Mouse (Mus musculus): Measurements from ENCODE around the gene Caskin2. TPM values are rescaled to one million over a fixed set of nuclear protein-coding genes. Genes with fewer than 3 reads are reported as not detected.

Gene Caskin2
- total and polyA plus RNA-seq, 3 experiments, result 6.5 to 10.9 TPM; not detected in 1

DNA sequence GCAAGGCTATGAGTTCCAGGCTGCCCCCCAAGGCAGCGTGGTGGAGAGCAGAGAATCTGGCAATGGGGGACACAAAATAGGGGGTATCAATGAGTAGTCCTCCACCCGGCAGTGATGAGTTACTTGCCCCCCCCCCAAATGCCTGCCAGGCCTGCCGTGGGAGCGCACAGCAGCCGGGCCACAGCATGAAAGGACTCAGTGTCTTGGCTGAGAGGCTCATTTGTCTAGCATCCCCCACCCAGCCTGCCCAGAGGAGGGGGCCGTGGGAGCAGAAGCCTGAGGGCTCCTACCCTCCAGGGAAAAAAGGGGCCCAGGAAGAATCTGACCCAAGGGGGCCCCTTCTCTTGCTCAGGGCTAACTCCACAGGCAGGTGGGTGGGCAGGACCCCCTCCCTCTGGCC is 6.1 kb downstream of the Caskin2 start:
- H3K9ac ChIP-seq (ENCODE audit: control insufficient read depth, low read depth, low read length, poor library complexity, severe bottlenecking), result no peak overlapping the region
- no peak overlapping the region for H3K27ac ChIP-seq (ENCODE audit: control insufficient read depth, low read depth, low read length)
- no peaks in the 10 kb centered on the region for H3K9me3 ChIP-seq (replicated peaks; ENCODE audit: insufficient read depth, low read length)
- no peaks in the 10 kb centered on the region; the same call in 1 of the 2 replicates for H3K79me2 ChIP-seq (ENCODE audit: control insufficient read depth, insufficient read depth, low read length, poor library complexity)
- no peak for DNase-seq (ENCODE audit: low read depth, low spot score)
- no peak overlapping the region for H3K4me3 ChIP-seq (ENCODE audit: control insufficient read depth in 1 of 2, insufficient read depth in 1 of 2, low read depth in 2 of 2, low read length in 2 of 2)
- TF ChIP-seq JUND (IDR thresholded peaks at IDR 0.05; ENCODE audit: low read depth, low read length) (no peak), POLR2A (IDR thresholded peaks at IDR 0.05; ENCODE audit: control insufficient read depth in 1 of 2, insufficient read depth in 1 of 2, low read depth in 1 of 2, low read length in 2 of 2, poor library complexity in 1 of 2) (no peak), TAL1 (IDR thresholded peaks at IDR 0.05; ENCODE audit: low read length) (no peak), E2F4 (IDR thresholded peaks at IDR 0.05; ENCODE audit: borderline replicate concordance, low read depth, low read length) (no peak), ZNF384 (IDR thresholded peaks at IDR 0.05; ENCODE audit: low read depth, low read length) (no peak), CHD1 (IDR thresholded peaks at IDR 0.05; ENCODE audit: low read depth, low read length) (no peak), CHD2 (IDR thresholded peaks at IDR 0.05; ENCODE audit: low read length) (no peak), KAT2A (conservative IDR thresholded peaks at IDR 0.05; ENCODE audit: low read depth, low read length) (no peak), RCOR1 (IDR thresholded peaks at IDR 0.05; ENCODE audit: low read depth, low read length) (no peak), GABPA (IDR thresholded peaks at IDR 0.05; ENCODE audit: low read depth, low read length) (no peak)
- H3K36me3 ChIP-seq (ENCODE audit: control insufficient read depth in 1 of 2, insufficient read depth in 2 of 2, low read length in 2 of 2), result 0 out of 4 replicates have a peak, but pooled peaks cover 0 to 2% of the 10 kb centered on the region in 2 experiments
- peaks cover 0 to 8% of the 10 kb centered on the region in 2 experiments; a peak in 2 of 4 replicates for H3K4me1 ChIP-seq (ENCODE audit: control insufficient read depth in 1 of 2, insufficient read depth in 2 of 2, low read length in 2 of 2)
- H3K27me3 ChIP-seq (ENCODE audit: control insufficient read depth in 1 of 2, insufficient read depth in 2 of 2, low read length in 2 of 2), result no peaks in the 10 kb centered on the region

DNA sequence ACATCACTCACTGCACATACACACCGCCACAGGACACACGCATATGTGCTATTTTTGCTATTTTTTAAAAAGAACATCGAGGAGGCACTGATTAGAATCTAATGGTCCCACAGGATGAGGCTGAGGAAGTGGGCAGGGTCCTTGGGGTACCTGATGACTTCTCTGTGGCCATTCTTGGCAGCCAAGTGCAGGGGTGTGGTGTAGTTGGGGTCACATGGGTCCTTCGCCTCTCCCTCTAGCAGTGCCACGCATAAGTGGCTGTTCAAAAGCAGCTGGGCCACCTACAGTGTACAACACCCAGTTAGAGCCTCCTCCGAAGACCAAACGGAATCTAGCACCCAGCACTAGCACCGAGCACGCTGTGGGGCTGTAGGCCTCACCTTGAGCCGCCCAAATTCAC is 7.3 kb downstream of the Caskin2 start:
- 0 out of 4 replicates have a peak, but pooled peaks cover 0 to 2% of the 10 kb centered on the region in 2 experiments for H3K36me3 ChIP-seq (ENCODE audit: control insufficient read depth in 1 of 2, insufficient read depth in 2 of 2, low read length in 2 of 2)

DNA sequence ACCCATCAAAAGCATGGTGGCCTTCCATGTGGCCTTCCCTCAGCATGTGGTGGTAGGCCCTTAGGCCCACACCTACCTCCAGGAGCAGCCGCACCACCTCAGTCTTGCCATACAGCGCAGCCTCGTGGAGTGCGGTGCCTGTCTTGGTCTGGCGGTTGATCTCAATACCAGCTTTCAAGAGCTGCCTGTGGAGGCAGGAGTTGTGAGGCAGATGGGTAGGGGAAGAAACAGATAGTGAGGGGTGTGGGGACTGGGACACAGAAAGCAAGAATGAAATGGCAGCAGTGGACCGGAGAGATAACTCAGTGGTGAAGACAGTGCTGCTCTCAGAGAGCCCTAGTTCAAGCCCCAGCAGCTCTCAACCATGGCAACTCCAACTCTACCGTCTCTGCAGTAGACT is 8.4 kb downstream of the Caskin2 start:
- TF ChIP-seq MAZ (IDR thresholded peaks at IDR 0.05; ENCODE audit: low read depth, low read length) (no peak), TBP (IDR thresholded peaks at IDR 0.05; ENCODE audit: low read depth, low read length) (no peak), TCF12 (IDR thresholded peaks at IDR 0.05; ENCODE audit: low read depth, low read length) (0 out of 2 replicates have a peak, but pooled peaks have one; percentile 19), MYB (IDR thresholded peaks at IDR 0.05; ENCODE audit: low read depth, low read length) (no peak), TAL1 (IDR thresholded peaks at IDR 0.05; ENCODE audit: low read length) (peak; percentile 43), CHD2 (IDR thresholded peaks at IDR 0.05; ENCODE audit: low read length) (no peak), GATA1 (IDR thresholded peaks at IDR 0.05; ENCODE audit: low read depth, low read length) (no peak), RAD21 (IDR thresholded peaks at IDR 0.05; ENCODE audit: low read depth, low read length) (no peak), MYC (IDR thresholded peaks at IDR 0.05; ENCODE audit: low read depth, low read length) (no peak)
- no peak overlapping the region for H3K27ac ChIP-seq (ENCODE audit: control insufficient read depth, low read depth, low read length)
- no peak overlapping the region for H3K4me3 ChIP-seq (ENCODE audit: control insufficient read depth in 1 of 2, insufficient read depth in 1 of 2, low read depth in 2 of 2, low read length in 2 of 2)
- peak; percentile 55 for DNase-seq (ENCODE audit: low read depth, low spot score)
- no peaks in the 10 kb centered on the region for H3K27me3 ChIP-seq (ENCODE audit: control insufficient read depth in 1 of 2, insufficient read depth in 2 of 2, low read length in 2 of 2)
- H3K36me3 ChIP-seq (ENCODE audit: control insufficient read depth in 1 of 2, insufficient read depth in 2 of 2, low read length in 2 of 2), result 0 out of 4 replicates have a peak, but pooled peaks cover 0 to 2% of the 10 kb centered on the region in 2 experiments
- no peak overlapping the region for H3K9ac ChIP-seq (ENCODE audit: control insufficient read depth, low read depth, low read length, poor library complexity, severe bottlenecking)
- no peaks in the 10 kb centered on the region for H3K79me2 ChIP-seq (ENCODE audit: control insufficient read depth, insufficient read depth, low read length, poor library complexity)
- H3K4me1 ChIP-seq (ENCODE audit: control insufficient read depth in 1 of 2, insufficient read depth in 2 of 2, low read length in 2 of 2), result peaks cover 0 to 8% of the 10 kb centered on the region in 2 experiments; a peak in 2 of 4 replicates
- H3K9me3 ChIP-seq (replicated peaks; ENCODE audit: insufficient read depth, low read length), result no peaks in the 10 kb centered on the region

More for the DNA sequence above, 7.3 kb downstream of the Caskin2 start:
- H3K4me3 ChIP-seq (ENCODE audit: control insufficient read depth in 1 of 2, insufficient read depth in 1 of 2, low read depth in 2 of 2, low read length in 2 of 2), result no peak overlapping the region
- no peak overlapping the region for H3K9ac ChIP-seq (ENCODE audit: control insufficient read depth, low read depth, low read length, poor library complexity, severe bottlenecking)
- peaks cover 0 to 8% of the 10 kb centered on the region in 2 experiments; a peak in 2 of 4 replicates for H3K4me1 ChIP-seq (ENCODE audit: control insufficient read depth in 1 of 2, insufficient read depth in 2 of 2, low read length in 2 of 2)
- no peak overlapping the region for H3K27ac ChIP-seq (ENCODE audit: control insufficient read depth, low read depth, low read length)
- no peaks in the 10 kb centered on the region; the same call in 1 of the 2 replicates for H3K79me2 ChIP-seq (ENCODE audit: control insufficient read depth, insufficient read depth, low read length, poor library complexity)
- no peak for DNase-seq (ENCODE audit: low read depth, low spot score)
- H3K27me3 ChIP-seq (ENCODE audit: control insufficient read depth in 1 of 2, insufficient read depth in 2 of 2, low read length in 2 of 2), result no peaks in the 10 kb centered on the region
- H3K9me3 ChIP-seq (replicated peaks; ENCODE audit: insufficient read depth, low read length), result no peaks in the 10 kb centered on the region
- TF ChIP-seq CHD1 (IDR thresholded peaks at IDR 0.05; ENCODE audit: low read depth, low read length) (no peak), MAZ (IDR thresholded peaks at IDR 0.05; ENCODE audit: low read depth, low read length) (no peak), RAD21 (IDR thresholded peaks at IDR 0.05; ENCODE audit: low read depth, low read length) (no peak), USF1 (IDR thresholded peaks at IDR 0.05; ENCODE audit: low read depth, low read length) (0 out of 2 replicates have a peak, but pooled peaks have one; percentile 10)

Data from MEL (cell line).